Mouse (Mus musculus) adrenal gland, adult 18-20 months (tissue): ENCODE measurements around the gene Suclg1. TPM values are rescaled to one million over a fixed set of nuclear protein-coding genes. Genes with fewer than 3 reads are reported as not detected.
A peak's percentile ranks its signal among the peaks of the same experiment; 100 is the strongest.

Experiments used
- DNase-seq, 2 experiments: peaks; one replicate each; pipeline ENCODE4 v3.0.0; 2021 to 2022; ENCODE audit warnings: low spot score in 2 of 2
- total RNA-seq, 2 experiments: library from RNA; stranded (reverse); gene quantifications; 1 replicate in 1 of 2; 2 replicates in 1 of 2; pipeline ENCODE4 v1.2.3; 2021

Gene Suclg1
- total RNA-seq, 2 experiments from 2014 or later: 332 to 566 TPM

DNA sequence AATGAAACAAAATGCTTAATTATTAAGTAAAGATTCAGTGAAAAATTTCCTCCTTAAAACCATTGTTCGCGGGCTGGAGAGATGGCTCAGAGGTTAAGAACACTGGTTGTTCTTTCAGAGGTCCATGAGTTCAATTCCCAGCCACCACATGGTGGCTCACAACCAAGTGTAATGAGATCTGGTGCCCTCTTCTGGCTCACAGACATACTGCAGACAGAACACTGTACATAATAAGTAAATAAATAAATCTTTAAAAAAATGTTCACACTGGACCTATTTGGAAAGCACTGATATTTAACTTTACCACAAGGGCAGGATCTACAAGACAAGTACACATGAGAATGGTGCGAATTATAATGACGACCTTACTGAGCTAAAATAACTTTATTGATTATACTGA lies 730 bp upstream of the Suclg1 start:
- DNase-seq: no peak

- peak in 1 of 2 experiments; percentile 17 for DNase-seq
Measured at GRCm38 (mm10) chr6:73249049-73249422, 854 bp downstream of the Suclg1 start.

DNA sequence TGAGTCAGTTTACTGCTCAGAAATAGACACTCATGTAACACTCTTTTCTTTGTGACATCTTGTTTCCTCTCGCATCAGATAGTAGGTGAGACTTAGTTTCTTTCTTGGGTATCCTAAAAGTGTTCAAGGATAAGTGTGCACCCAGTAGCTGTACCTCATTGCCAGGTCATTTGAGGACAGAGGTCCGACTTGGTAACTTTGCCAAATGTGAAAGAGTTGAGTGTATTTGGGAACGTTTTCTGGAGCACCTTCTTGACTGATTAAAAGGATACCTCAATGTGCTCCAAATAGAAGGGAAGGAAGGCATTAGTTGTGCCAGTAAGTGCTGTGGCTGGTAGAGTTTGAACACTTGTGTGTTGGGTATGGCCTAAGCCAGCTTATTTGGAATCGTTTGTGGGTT lies 1.7 kb downstream of the Suclg1 start:
- no peak for DNase-seq

GRCm38 (mm10) chr6:73251336-73251735 lies 3.2 kb downstream of the Suclg1 start:
- no peak for DNase-seq

- DNase-seq: no peak
Measured at GRCm38 (mm10) chr6:73252396-73252795, 4.2 kb downstream of the Suclg1 start.

DNA sequence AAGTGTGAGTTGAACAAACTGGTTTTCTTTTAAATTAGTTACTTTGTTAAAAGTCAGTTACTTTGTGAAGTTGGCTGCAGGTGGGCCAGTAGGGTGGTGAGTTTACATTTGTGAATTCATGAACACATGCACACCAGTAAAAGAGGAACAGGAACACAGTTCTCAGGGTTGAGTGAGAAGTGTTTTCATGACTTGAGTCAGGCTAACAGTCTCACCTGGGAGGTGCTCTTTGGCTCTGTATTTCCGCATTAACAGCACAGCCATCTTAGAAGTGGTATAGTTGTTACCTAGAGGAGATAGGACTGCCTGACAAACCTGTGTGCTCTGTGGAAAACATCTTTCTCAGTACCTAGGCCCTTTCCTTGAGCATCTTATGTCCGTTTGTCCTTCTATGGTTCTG lies 4.8 kb downstream of the Suclg1 start:
- no peak for DNase-seq

DNA sequence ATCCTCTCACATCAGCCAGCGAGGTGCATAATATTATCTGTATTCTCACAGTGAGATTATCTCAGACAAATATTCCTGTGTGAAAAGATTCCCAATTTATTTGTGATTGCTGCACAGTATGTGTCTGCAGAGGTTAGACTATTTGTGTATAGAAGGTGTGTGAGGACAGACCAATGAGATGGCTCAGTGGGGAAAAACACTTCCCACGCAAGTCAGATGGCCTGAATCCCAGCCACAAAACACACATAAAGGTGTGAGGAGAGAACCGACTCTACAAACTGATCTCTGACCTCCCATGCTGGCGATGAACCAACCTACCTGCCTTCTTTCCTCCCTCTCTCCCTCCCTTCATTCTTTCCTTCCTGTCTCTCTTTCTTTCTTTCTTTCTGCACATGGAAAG lies 5.4 kb downstream of the Suclg1 start:
- DNase-seq: no peak

- DNase-seq: no peak
Measured at GRCm38 (mm10) chr6:73254307-73255228, 6.4 kb downstream of the Suclg1 start.

DNA sequence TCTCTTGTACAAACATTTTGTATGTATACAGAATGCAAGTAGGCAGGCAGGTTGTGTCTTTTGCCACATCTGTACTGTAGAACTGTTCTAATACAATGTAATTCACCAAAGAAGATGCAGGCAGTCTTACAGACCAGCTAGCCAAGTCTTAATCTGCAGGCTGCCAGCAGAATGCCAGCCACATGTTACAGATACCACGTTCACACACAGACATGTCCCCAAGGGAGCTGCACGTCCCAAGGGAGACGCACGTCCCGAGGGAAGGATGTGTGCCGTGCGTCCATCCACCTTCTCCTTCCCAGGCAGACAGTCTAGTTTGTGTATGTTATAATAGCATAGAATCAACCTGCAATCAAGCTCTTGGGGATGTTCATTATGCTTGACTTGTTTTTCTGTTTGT lies 8.9 kb downstream of the Suclg1 start:
- no peak for DNase-seq

GRCm38 (mm10) chr6:73260110-73260509 lies 11.9 kb downstream of the Suclg1 start:
- DNase-seq: no peak

GRCm38 (mm10) chr6:73264801-73265200 lies 16.6 kb downstream of the Suclg1 start:
- DNase-seq: no peak

DNA sequence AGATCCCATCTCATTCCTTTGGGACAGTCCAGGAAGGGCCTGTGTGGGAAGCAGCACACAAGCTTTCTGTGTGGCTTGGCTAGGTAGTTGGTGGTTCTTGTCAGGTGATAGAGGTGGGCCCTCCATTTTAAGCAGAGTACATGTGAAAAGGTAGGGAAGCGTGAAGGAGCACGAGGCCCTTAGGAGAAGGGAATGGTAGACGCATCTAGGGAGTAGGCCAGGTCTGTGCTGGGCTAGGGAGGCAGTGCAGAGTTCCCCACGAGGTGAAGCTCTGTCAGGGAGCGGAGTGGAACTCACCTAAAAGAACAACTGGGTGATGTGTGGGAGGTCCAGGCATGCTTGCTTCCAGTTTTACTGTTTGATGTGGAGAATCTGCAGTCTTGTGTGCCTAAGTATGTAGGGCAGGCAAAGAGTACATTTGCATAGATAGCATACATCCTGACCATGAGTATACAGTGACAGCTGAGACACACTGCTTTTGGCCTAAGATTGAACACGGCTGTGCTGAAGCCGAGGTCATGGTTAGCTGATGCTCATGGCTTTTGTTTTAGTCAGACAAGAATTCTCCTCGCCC lies 19.6 kb downstream of the Suclg1 start:
- DNase-seq: no peak

GRCm38 (mm10) chr6:73269374-73269773 lies 21.2 kb downstream of the Suclg1 start:
- DNase-seq: no peak

DNA sequence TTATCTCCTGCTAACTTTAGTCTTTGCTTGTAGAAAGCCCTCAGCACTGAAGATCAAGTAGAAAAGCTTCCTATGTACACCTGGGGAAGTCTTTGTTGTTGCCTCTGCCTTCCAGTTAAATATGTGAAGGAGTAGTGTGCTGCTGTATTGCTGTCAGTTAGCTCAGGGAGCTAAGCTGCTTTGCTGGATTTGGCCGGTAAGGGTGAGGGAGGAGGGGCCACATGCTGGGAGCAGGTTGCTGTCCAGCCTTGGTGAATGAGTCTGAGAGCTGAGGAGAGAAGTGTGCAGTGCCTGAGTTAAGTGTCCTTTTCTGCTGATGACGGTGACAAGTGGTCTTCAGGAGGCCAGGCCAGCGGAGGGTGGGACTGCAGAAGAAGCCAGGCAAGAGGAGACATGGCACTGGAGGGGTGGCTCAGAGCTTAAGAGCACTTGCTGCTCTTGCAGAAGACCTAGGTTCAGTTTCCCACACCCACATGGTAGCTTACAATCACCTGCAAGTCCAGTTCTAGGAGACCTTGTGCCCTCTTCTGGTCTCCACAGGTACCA lies 23.4 kb downstream of the Suclg1 start:
- no peak for DNase-seq

DNA sequence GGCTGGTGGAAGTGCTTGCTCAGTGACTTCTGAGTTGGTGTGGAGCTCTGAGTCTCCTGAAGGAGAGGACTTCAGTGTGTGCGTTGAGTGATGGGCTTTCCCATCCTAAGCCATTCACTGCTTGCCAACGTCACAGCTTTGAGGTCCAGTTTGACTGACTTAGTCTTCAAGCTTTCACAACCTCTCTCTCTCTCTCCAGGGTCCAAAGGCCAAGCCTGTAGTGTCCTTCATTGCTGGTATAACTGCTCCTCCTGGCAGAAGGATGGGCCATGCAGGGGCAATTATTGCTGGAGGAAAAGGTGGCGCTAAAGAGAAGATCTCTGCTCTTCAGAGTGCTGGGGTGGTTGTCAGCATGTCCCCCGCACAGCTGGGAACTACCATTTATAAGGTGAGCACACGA lies 26.8 kb downstream of the Suclg1 start:
- no peak for DNase-seq

DNA sequence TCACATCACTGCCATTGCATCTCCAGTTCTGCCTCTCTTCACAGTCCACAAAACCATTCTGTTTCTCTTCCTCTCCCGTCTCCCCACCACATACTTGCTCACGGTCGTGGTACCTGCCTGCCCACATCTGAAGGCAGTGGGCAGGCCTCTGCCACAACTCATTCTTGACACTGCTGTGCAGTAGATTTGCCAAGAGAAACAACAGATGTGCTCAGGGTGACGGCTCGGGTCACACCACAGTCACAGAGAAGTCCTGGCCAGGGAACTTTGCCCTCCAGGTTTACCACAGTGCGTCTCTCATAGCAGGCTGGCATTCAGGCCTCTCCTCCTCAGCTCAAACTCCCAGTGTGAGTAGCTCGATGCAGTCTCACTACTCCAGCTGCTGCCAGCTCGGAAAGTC lies 31.5 kb downstream of the Suclg1 start:
- no peak for DNase-seq

DNA sequence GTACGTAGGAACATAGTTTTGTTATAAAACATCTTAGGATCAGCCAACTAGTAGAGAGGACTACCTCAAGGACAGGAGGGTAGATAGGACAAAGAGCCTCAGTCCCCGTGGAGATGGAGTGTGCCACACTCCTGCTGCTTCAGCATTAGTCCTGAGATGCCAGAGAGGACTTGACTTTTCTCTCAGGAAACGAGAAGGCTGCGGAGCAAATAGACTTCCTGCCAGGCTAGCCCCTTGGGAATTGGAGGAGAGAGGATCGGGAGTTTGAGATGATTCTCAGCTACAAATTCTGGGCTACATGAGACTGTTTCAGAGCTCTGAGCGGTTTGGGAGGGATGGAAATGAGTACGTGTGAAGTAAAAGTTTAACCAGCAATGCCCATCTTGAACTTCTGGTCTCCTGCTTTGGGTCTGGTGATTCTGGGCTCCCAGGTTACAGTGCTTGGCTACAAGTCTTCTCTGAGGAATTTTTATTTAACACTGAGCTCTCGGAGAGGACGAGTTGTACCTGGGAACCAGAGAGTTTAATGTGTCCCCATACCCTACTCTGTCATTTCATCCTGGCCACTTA lies 32.4 kb downstream of the Suclg1 start:
- DNase-seq: no peak

DNA sequence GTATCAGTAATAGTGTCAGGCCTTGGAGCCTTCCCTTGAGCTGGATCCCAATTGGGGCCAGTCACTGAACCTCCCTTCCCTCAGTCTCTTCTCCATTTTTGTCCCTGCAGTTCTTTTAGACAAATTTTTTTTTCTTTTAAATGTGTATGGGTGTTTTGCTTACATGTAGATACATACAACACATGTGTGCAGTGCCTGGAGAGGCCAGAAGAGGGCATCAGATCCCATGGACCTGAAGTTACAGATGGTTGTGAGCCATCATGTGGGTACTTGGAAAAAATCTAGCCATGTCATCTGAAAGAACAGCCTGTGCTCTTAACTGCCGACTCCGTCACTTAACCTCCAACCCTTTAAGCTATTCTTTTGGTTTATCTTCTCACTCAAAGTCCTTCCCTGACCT lies 38.1 kb downstream of the Suclg1 start:
- DNase-seq: no peak

DNA sequence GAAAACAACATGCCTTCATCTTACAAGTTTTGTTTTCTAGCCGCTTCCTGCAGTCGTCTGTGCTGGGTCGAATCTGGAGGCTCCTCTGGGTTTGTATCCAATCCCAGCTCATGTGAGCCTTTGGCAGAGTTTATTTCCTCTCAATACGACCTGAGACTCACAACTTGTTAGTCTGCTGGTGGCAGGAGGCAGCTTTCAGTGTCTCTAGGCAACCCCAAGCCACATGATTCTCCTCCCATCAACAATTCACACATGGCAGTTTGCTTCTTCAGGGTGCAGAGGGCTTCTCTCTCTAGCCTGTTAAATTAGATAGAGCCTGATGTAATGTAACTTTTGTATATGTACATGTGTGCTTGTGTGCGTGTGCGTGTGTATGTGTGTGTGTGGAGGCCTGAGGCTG lies 58.7 kb downstream of the Suclg1 start:
- DNase-seq: no peak

DNA sequence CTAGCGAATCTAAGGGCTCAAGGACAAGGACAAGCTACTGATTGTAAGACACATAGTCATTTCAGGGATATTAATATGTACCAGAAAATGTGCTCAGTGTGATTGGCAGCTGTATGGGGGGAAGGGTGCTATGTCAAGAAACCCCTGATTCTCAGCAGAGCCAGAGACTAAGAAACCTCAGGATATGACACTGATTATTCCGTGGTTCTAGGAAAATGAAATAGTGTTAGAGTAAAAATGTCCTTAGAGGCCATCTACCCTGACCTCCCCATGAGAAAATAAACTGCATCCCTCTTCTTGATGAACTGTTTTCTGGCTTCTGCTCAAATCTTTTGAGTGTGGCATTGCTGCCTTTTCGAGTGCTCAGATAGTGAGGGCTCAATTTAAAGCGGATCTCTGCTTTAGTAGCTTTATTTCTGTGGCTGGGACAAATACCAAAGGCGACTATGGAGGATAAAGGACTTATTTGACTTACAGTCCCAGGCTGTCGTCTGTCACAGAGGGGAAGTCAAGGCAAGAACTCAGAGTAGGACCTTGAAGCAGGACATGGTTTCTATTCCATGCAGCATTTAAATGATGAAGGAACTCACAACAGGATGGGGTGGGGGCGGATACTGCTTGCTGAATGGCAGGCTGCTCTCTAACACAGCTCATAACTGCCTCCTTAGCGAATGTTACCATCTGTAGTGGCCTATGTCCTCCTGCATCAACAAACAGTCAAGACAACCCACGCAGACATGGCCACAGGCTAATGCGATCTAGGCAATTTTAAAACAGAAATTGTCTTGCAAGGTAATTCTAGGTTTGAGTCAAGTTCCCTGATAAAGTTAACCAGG lies 60.7 kb downstream of the Suclg1 start:
- DNase-seq: no peak

DNA sequence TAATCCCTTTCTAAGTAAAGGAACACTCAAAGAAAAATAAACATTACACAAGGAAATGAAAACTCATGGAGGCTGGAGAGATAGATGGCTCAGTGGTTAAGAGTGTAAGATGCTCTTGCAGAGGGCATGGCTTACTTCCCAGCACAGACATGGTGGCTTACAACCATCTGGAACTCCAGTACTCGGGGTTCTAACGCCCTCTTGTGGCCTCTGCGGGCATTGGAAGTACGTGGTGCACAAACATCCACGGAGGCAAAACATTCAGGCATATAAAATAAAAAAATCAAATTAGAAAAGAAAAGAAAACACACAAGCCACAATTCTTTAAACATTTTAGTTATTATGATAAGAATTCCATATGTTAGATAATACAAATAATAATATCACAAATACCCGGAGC lies 63.2 kb downstream of the Suclg1 start:
- DNase-seq: no peak
